Mouse (Mus musculus) forebrain, embryonic 15.5 days (tissue): ENCODE measurements around the gene Tmem186. TPM values are rescaled to one million over a fixed set of nuclear protein-coding genes. Genes with fewer than 3 reads are reported as not detected.
A peak's percentile ranks its signal among the peaks of the same experiment; 100 is the strongest.

Experiments used
- ATAC-seq: fragments of 200-750 bp; cut with Nextera tagmentation; replicated peaks from 2 replicates; pipeline ENCODE4 v1.8.0; 2017; ENCODE audit warnings: mild to moderate bottlenecking, moderate TSS enrichment, moderate library complexity
- H3K27ac ChIP-seq: fragments of 300-500 bp; sonication (generic); replicated peaks from 2 replicates; pipeline ENCODE4 v1.5.1; 2015; ENCODE audit warnings: mild to moderate bottlenecking, inconsistent platforms
- H3K27me3 ChIP-seq: fragments of 300-500 bp; sonication (generic); 2 replicates; pipeline ENCODE4 v1.6.1; 2015; ENCODE audit warnings: inconsistent platforms
- H3K36me3 ChIP-seq: fragments of 300-500 bp; sonication (generic); 2 replicates; pipeline ENCODE4 v1.6.1; 2015; ENCODE audit warnings: mild to moderate bottlenecking, inconsistent platforms
- H3K4me1 ChIP-seq: fragments of 300-500 bp; sonication (generic); 2 replicates; pipeline ENCODE4 v1.6.1; 2015; ENCODE audit warnings: inconsistent platforms
- H3K4me2 ChIP-seq: fragments of 300-500 bp; sonication (generic); replicated peaks from 2 replicates; pipeline ENCODE4 v1.6.1; 2015; ENCODE audit warnings: mild to moderate bottlenecking, inconsistent platforms
- H3K4me3 ChIP-seq: fragments of 300-500 bp; sonication (generic); 2 replicates; pipeline ENCODE4 v1.5.1; 2015; ENCODE audit warnings: mild to moderate bottlenecking, inconsistent platforms
- H3K9ac ChIP-seq: fragments of 300-500 bp; sonication (generic); replicated peaks from 2 replicates; pipeline ENCODE4 v1.6.1; 2015; ENCODE audit warnings: mild to moderate bottlenecking, inconsistent platforms
- H3K9me3 ChIP-seq: fragments of 300-500 bp; sonication (generic); 2 replicates; pipeline ENCODE4 v1.6.1; 2016; ENCODE audit warnings: inconsistent platforms
- WGBS: fragments of 180-500 bp; shearing (Covaris S2); methylation state at CpG from one replicate; pipeline ENCODE4 v1.1.7; 2015; ENCODE audit warnings: mixed read lengths; 5-methylcytosine and 5-hydroxymethylcytosine counted together
- polyA plus RNA-seq: library from polyadenylated mRNA; unstranded; fragments of >200 nt; fragmentation: Nextera tagmentation; extraction: Ambion mirVana; gene quantifications from 2 replicates; pipeline ENCODE4 v1.2.1, GENCODE M21; 2015

Tmem186 gene
- polyA plus RNA-seq, 1 experiment from 2014 or later, result 25.9 TPM

DNA sequence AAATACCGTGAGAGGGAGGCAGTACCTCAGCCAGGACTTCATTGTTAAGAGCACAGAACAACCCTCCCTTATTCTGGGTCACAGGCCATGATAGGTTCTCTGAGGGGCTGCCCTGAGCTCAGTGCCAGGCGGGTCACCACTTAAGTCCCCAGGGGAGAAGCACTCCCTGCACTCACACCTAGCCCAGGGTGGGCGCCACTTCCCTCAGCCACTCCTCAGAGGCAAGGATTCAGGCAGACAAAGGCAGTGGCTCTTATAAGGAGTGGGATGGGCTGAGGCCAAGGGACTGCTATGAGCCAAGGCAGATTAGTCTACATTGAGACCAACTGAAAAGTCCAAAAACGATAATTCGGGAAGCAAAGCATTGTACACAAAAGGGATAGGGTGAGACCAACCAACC is 27.9 kb upstream of the Tmem186 start:
- H3K4me1 ChIP-seq, result peaks cover 51% of the 10 kb centered on the region
- no peak overlapping the region for H3K4me2 ChIP-seq
- H3K4me3 ChIP-seq, result no peak overlapping the region
- no peak for ATAC-seq
- H3K9ac ChIP-seq, result no peak overlapping the region
- 84% methylated on average over 5 of the region's 5 CpGs for WGBS
- no peak overlapping the region for H3K27ac ChIP-seq
- H3K9me3 ChIP-seq, result no peaks in the 10 kb centered on the region
- H3K36me3 ChIP-seq, result peaks cover 23% of the 10 kb centered on the region
- H3K27me3 ChIP-seq, result no peaks in the 10 kb centered on the region

DNA sequence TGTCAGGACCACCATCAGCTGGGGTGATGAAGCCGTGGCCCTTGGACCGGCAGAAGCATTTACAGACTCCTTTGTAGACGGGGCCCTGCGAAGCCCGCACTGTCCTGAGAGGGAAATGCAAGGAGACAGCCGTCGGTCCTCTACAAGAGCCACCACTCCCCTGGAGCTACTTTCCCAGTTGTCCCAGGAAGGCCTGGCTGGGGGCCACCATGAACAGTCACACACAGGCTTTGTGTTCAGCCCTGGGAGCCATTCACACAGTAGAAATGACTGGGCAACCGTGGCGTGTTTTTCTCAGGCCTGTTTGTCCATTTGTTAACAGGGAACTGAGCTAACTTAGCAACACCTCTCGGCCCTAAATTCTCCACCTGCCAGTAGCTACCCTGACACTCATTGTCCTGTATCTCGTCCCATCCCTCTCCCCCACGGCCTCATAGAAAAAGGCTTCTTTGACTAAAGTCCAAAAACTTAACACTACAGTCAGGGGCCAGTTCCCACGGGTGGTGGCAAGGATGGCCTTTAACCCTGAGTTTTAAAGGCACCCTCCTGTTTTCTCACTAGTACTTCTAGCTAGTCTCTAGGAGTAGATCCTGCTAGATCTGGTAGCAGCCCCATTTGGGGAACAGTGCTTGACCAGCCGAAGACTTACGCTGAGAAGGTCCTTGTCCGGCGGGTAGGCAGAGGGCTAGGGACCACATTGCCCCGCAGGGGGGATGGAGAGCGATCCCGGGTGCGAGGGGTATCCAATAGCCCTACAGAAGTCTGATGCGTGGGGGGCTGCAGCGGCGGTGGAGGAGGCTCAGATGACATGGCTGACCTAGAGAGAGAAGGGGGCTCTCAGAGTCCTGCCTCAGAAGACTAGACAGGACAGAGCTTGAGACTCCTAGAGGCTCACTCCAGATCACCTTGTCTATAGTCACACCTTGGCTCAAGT is 26.4 kb upstream of the Tmem186 start:
- H3K9me3 ChIP-seq, result no peaks in the 10 kb centered on the region
- H3K4me1 ChIP-seq, result peaks cover 36% of the 10 kb centered on the region
- H3K27me3 ChIP-seq, result no peaks in the 10 kb centered on the region
- no peak overlapping the region for H3K4me2 ChIP-seq
- no peak overlapping the region for H3K4me3 ChIP-seq
- H3K36me3 ChIP-seq, result peaks cover 34% of the 10 kb centered on the region
- WGBS, result 84% methylated on average over 24 of the region's 24 CpGs
- H3K27ac ChIP-seq, result no peak overlapping the region
- H3K9ac ChIP-seq, result no peak overlapping the region
- ATAC-seq, result no peak

DNA sequence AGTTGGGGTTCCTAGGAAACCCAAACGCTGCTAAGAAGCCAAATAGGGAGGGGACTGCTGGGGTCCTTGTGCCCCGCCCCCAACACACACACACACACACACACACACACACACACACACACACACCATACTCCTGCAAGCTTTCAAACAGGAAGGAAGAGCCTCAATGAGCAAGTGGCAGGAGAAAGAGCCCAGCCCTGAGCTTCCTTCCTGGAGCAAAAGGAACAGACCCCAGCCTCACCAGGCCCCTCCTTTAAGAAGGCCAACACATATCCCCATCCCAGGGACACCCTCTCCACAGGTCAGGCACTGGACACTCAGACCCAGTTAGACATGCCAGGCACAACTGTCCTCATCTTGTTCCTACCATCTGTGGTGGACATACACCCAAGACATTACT is 25.5 kb upstream of the Tmem186 start:
- H3K4me3 ChIP-seq, result no peak overlapping the region
- no peaks in the 10 kb centered on the region for H3K27me3 ChIP-seq
- no peak overlapping the region for H3K4me2 ChIP-seq
- H3K9me3 ChIP-seq, result no peaks in the 10 kb centered on the region
- peaks cover 28% of the 10 kb centered on the region for H3K4me1 ChIP-seq
- no peak overlapping the region for H3K9ac ChIP-seq
- H3K27ac ChIP-seq, result no peak overlapping the region
- 93% methylated on average over 2 of the region's 2 CpGs for WGBS
- peaks cover 37% of the 10 kb centered on the region for H3K36me3 ChIP-seq
- ATAC-seq, result no peak

DNA sequence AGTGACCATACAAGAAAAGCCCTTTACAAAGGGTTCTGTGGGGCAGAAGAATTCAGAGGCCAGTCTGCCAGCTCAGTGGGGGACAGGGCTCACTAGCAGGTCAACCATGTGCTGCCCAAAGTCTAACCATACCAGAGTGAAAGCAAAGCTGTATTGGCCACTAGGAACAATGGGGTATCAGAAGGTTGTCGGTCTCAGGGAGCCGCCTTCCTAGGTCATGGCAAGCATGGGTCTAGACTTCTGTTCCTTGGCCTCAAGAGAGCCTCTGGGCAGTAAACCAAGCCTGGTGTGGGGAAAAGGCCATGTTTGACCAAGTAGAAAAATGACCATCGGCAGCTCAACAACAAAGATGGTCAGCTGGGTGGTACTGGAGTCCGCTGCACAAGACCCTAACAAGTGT is 21.3 kb upstream of the Tmem186 start:
- H3K4me3 ChIP-seq, result no peak overlapping the region
- H3K27me3 ChIP-seq, result no peaks in the 10 kb centered on the region
- H3K36me3 ChIP-seq, result peaks cover 54% of the 10 kb centered on the region
- ATAC-seq, result no peak
- no peak overlapping the region for H3K9ac ChIP-seq
- no peak overlapping the region for H3K27ac ChIP-seq
- WGBS, result 87% methylated on average over 4 of the region's 4 CpGs
- H3K4me1 ChIP-seq, result no peaks in the 10 kb centered on the region
- no peak overlapping the region for H3K4me2 ChIP-seq
- H3K9me3 ChIP-seq, result no peaks in the 10 kb centered on the region

DNA sequence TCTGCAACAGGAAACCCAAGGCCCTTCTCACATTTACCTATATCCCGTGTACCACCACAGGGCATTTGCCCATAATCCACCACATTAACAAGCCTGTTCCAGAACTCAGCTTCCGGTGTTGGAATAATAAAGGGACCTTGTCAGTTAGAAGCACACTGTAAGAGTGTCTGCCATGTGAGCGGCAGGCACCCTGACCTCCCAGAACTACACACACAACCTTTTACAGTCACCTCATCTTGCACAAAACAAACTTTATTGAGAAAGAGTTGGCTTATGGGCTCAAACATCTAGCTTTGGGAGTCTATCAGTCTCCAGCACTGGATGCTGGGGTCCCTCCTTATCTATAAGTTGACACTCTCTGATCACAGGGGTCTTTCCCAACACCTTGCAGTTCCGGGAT is 20.8 kb upstream of the Tmem186 start:
- Histone ChIP-seq H3K4me2 (no peak overlapping the region), H3K27ac (no peak overlapping the region), H3K36me3 (peaks cover 58% of the 10 kb centered on the region), H3K9me3 (no peaks in the 10 kb centered on the region), H3K4me3 (no peak overlapping the region), H3K9ac (no peak overlapping the region), H3K27me3 (no peaks in the 10 kb centered on the region), H3K4me1 (no peaks in the 10 kb centered on the region)
- WGBS, result 75% methylated on average over 4 of the region's 4 CpGs
- ATAC-seq, result no peak

DNA sequence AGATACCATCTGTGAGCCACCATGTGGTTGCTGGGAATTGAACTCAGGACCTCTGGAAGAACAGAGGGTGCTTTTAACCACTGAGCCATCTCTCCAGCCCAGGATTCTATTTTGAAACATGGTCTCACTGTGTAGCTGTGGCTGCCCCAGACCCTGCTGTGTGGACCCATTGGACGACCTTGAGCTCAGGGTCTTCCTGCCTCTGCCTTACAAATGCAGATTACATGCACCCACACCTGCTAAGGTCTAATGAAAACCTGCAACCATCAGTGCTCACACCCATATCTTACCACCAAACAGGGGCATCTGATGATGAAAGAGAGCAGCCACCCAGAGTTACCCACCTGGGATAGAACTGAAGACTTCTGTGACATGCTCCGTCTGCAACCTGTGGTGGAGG is 18.7 kb upstream of the Tmem186 start:
- H3K4me1 ChIP-seq, result no peaks in the 10 kb centered on the region
- no peak overlapping the region for H3K27ac ChIP-seq
- no peak overlapping the region for H3K9ac ChIP-seq
- peaks cover 55% of the 10 kb centered on the region for H3K36me3 ChIP-seq
- H3K27me3 ChIP-seq, result no peaks in the 10 kb centered on the region
- 91% methylated on average over 2 of the region's 2 CpGs for WGBS
- H3K4me3 ChIP-seq, result no peak overlapping the region
- no peak for ATAC-seq
- H3K9me3 ChIP-seq, result no peaks in the 10 kb centered on the region
- no peak overlapping the region for H3K4me2 ChIP-seq

DNA sequence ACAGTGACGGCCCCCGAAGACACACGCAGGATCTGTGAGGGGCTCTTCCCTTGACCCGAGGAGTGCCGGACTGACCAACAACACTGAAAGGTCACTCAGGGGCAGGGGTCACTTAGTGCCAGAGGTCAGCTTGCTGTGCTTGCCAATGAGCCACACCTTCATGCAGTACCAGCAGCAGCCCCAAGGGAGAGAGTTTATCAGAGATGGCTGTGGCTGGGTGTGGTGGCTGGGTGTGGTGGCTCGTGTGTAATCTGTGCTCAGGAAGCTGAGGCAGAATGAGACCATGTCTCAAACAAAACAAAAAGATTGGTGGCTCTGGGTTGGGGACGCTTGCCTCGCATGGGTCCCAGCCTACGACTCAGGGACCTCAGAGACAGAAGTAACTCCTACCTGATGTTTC is 18.1 kb upstream of the Tmem186 start:
- Histone ChIP-seq H3K4me1 (no peaks in the 10 kb centered on the region), H3K9ac (no peak overlapping the region), H3K9me3 (no peaks in the 10 kb centered on the region), H3K4me2 (no peak overlapping the region), H3K27me3 (no peaks in the 10 kb centered on the region), H3K36me3 (peaks cover 58% of the 10 kb centered on the region), H3K4me3 (no peak overlapping the region), H3K27ac (peak overlapping the region; percentile 38; the same call in 1 of the 2 replicates)
- WGBS, result 89% methylated on average over 9 of the region's 9 CpGs
- ATAC-seq, result no peak

DNA sequence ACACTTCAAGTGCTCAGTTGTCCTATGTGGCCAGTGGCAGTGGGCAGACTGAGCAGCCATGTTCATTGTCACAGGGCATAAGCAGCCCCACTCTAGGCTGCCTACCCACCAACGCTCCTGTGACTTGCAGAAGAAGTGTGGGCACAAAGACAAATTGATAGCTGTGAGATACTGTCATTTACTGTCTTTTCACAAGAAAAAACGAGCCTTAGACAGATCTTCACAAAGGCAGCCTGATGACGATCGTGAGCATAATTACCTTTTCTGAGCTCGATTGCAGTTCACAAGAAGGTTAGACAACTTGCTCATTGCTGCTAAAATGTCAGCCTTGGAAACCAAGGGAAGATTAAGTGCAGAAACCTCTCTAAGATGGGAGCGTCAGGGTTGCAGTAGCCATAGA is 17.6 kb upstream of the Tmem186 start:
- Histone ChIP-seq H3K36me3 (peaks cover 58% of the 10 kb centered on the region), H3K27me3 (no peaks in the 10 kb centered on the region), H3K4me1 (no peaks in the 10 kb centered on the region), H3K4me3 (no peak overlapping the region), H3K27ac (peak overlapping the region; percentile 38; the same call in 1 of the 2 replicates), H3K9ac (no peak overlapping the region), H3K9me3 (no peaks in the 10 kb centered on the region), H3K4me2 (no peak overlapping the region)
- ATAC-seq, result no peak
- 76% methylated on average over 6 of the region's 6 CpGs for WGBS

DNA sequence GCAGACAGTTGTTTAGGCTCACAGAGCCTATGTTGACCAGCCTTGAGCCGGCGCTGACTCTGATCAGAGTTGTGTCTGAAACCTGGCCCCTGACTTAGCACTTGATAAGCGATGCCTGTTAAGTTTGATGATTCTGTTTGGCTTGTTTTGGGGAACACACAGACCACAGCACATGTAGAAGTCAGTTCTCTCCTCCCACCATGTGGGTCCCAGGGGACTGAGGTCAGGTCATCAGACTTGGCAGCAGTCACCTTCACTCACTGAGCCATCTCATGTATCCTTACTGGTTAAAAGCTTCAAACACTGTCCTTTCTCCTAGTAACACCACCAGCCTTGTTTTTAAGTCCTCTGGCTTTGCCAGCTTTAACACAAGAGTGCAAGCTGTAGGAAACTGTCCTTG is 12.5 kb upstream of the Tmem186 start:
- H3K4me1 ChIP-seq, result no peaks in the 10 kb centered on the region
- no peak overlapping the region for H3K4me3 ChIP-seq
- ATAC-seq, result no peak
- H3K9me3 ChIP-seq, result no peaks in the 10 kb centered on the region
- WGBS, result 96% methylated on average over 3 of the region's 3 CpGs
- no peak overlapping the region for H3K9ac ChIP-seq
- H3K4me2 ChIP-seq, result no peak overlapping the region
- no peaks in the 10 kb centered on the region for H3K27me3 ChIP-seq
- H3K36me3 ChIP-seq, result peaks cover 76% of the 10 kb centered on the region
- H3K27ac ChIP-seq, result no peak overlapping the region

DNA sequence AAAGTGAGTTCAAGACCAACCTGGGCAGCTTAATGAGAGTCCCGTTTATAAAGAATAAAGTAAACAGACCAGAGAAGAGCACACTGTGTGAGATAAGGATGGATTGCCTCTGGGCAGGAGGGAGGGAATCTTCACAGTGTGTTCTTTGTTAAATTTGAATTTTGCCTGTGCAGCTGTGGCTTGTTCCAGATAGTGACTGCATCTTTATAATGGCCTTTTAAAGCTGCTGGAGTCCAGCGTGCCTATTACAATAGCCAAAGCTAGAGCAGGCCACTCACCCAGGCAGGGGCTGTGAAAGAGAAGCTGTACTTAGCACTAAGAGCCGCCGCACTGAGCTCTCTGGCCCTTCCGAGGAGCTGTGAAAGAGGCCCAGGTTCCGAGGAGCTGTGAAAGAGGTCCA is 8.0 kb upstream of the Tmem186 start:
- H3K27ac ChIP-seq, result no peak overlapping the region
- no peak overlapping the region for H3K4me2 ChIP-seq
- ATAC-seq, result no peak
- no peaks in the 10 kb centered on the region for H3K4me1 ChIP-seq
- no peaks in the 10 kb centered on the region for H3K9me3 ChIP-seq
- WGBS, result 91% methylated on average over 6 of the region's 6 CpGs
- H3K4me3 ChIP-seq, result no peak overlapping the region
- H3K27me3 ChIP-seq, result no peaks in the 10 kb centered on the region
- no peak overlapping the region for H3K9ac ChIP-seq
- H3K36me3 ChIP-seq, result peaks cover 78% of the 10 kb centered on the region

DNA sequence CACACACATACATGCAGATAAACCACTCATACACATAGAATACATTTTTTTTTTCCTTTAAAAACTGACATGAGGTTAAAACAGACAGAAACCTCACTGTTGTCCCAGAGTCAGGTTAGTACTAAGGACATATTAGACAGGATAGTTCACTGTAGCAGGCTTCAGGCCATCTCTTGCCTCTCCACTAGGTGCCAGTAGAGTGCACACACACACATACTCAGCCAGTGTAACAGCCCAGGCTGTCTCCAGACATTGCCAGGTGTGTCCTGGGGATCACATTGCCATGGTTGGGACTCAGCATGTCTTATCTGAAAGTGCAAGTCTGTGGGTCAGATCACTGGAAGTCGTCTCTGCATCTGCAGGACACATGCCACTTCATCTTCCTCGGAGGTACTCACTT is 6.3 kb upstream of the Tmem186 start:
- Histone ChIP-seq H3K27me3 (no peaks in the 10 kb centered on the region), H3K4me3 (no peak overlapping the region), H3K9me3 (no peaks in the 10 kb centered on the region), H3K4me1 (peaks cover under 1% of the 10 kb centered on the region), H3K4me2 (no peak overlapping the region), H3K9ac (no peak overlapping the region), H3K36me3 (peaks cover 65% of the 10 kb centered on the region), H3K27ac (no peak overlapping the region)
- ATAC-seq, result 0 out of 2 replicates have a peak, but pooled peaks have one; percentile 60
- WGBS, result 85% methylated on average over 2 of the region's 2 CpGs

DNA sequence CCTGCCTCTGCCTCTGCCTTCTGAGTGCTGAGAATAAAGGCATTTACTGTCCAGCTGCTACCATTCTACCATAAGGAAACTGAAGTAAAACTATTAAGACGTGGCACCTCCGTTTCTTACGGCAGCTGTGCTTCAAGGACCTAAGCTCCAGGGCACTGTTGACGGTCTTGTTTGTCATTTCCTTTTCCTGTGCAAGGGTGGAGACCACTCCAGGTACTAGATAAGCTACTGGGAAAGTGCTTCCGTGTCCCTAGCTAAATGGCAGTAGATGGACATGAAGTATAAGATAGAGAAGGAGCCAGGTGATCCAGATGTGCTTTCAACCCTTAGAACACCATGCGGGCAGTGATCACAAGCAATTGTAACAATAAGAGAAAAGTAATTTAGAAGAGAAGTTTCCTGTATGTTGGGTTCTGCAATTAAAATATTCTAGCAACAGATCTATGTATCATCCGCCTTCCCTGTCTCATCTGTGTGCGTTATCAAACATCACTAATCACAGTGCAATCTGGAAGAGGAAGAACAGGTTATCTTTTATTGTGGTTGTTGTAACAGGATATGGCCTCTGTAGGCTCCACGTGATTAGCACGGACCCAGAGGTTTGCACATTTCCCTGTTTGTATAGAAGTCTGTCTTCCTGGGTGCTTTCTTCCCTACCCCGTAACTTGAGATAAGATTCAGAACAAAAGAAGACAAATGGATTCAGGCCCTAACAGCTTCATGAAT is 2.1 kb upstream of the Tmem186 start:
- Histone ChIP-seq H3K9me3 (no peaks in the 10 kb centered on the region), H3K27ac (no peak overlapping the region), H3K4me3 (no peak overlapping the region), H3K9ac (no peak overlapping the region), H3K27me3 (no peaks in the 10 kb centered on the region), H3K4me2 (no peak overlapping the region), H3K36me3 (peaks cover 24% of the 10 kb centered on the region), H3K4me1 (peaks cover 31% of the 10 kb centered on the region)
- ATAC-seq, result no peak
- WGBS, result 95% methylated on average over 11 of the region's 11 CpGs
